Mouse (Mus musculus): Measurements from ENCODE around the gene St7.

Gene St7

DNA sequence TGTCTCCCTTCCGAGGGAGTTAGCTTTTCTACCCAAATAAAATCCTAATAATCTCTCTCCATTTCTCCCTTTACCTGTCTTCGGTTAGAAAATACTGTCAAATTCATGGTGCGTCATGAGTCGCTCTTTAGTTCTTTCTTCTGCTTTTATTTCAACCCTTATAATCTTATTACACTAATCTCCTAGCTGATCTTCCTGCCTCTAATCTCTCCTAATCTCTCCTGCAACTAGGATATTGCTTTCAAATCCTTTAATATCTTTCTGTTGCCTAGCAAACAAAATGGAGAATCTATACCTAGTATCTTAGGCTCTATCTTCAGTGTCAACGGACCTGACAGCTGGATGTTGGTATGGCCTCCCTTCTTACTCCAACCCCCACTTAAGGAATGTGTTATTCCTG, 29.0 kb downstream of the St7 start:
- no peak for DNase-seq

DNA sequence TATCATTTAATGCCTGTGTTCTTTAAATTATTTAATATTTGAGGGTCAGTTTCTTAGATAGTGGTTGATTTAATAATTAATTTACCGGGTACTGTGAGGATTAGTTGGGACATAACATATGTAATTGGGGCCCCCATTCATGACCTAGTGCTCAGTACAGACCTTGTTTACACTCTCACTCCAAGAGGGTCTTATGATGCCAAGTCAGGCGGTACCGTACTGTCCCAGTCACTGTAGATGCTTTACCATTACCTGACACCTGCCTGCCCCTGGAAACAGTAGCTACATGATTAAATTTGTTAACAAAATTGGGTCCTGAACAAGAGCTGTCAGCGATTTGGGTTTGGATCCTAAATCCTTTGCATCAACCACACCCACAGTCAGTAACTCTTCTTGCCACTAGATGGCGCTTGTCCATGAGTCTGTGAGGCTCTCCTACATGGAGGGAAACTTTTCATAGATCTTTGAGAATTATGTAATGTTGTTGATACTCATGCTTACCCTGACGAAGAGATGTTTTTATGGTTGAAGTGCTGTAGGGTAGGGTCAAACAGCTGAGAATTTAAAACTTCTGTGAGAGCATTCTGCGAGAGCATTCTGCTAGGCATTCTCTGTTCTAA, 33.2 kb downstream of the St7 start:
- peak; percentile 46 for DNase-seq

DNA sequence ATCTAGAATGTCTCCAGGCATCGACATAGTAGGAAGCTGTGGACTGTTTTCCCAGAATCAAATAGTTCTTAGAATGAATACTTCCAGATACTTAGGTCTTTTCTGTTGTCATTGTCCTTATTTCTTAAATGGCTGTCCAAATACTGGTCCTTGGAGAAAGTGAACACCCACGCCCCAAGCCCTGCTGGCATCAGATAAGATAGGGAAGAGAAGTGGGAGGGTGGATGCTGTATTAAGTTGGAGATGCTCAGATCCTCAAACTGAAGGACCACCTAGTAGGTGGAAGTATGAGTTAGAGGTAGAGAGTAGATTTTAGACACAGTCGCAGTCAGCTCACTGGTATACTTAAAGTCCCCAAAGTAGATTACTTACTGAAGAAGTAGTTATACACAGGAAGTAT, 34.5 kb downstream of the St7 start:
- no peak for DNase-seq

DNA sequence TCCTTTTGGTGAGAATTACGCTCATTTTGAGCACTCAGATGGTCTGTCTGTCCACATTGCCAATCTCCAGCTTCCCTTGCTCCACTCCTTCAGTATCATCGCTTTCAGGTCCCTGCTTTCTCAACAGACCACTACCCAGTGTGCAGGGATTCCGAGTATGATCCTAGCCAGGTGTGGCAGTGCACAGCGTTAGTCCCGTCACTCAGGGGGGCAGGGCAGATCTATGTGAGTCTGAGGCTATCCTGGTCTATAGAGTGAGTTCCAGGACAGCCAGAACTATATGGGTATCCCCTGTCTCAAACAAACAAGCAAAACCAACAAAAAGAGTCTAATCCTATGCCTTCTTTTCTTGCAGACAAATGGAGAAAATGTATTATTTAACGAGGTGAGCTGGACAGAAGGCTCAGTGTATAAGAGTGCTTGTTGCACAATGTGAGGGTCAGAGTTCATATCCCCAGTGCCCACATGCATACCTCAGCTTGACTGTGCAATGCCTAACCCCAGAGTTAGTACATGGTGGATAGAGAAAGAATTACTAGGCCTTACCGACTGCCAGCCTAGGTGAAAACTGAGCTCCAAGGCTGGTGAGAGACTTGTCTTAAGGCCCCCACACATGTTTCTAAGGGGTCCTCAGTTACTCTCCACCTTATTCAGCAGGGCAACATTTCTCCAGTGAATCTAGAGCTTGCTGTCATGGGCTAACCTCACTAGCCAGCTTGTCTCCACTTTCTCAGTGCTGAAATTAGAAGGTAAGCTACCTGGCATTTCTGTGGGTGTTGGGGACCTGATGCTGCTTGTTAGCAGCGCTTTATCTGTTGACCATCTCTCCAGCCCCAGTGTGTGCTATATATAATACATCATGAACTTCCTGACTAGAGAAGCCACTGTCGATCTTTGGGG, 35.4 kb downstream of the St7 start:
- no peak for DNase-seq

DNA sequence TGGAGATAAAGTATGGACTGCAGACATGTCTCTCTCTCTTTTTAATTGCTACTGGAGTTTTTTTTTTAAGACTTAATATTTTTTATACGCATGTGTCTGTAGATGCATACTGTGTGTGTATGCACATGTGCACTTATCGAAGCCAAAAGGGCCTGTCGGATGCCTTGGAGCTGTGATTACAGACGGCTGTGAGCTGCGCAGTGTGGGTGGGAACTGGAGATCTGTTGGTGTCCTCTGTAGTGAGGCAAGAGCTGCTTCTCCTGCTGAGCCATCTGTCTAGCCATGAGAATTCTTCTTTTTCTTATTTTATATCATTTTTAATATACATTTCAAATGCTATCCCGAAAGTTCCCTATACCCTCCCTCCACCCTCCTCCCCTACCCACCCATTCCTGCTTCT, 37.4 kb downstream of the St7 start:
- peak; percentile 28 for DNase-seq

DNA sequence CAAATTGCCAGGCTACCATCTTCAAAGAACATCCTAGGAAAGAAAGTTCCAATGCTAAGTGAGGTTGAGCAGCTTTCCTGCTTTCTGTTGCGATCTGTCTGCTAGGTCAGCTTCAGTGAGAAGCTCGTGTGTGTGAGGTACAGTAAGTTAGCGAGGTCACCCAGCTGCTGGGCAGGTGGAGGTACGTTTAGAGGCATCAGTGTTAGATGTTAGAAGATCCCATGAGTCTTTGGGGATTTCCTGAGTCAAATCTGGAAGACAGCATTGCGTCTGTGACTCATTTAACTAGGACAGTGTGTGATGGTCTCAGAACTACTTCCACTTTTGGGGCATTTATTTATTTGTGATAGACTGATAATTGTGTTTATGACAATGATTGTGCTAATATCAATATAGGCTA, 39.0 kb downstream of the St7 start:
- no peak for DNase-seq

DNA sequence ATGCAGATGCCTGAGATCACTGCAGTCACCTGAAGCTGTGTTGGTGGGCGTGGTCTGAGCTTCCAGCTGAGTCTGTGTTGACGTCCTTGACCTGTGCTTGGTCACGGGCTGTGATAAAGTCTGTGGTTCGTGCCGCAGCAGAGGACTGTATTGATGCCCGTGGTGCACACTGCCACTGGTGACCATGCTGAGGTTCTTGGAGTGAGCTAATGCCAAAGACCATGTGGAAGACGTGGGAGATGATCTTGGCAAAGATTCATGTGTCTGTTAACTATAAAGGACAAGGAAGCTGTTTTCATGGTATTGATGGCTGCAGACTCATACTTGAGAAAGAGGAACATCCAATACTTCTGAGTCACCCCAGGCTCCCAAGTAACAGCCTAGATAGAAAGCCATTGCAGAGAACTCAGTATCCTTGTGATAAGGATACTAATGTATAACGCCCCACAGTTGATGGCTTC, 41.2 kb downstream of the St7 start:
- DNase-seq, result no peak

DNA sequence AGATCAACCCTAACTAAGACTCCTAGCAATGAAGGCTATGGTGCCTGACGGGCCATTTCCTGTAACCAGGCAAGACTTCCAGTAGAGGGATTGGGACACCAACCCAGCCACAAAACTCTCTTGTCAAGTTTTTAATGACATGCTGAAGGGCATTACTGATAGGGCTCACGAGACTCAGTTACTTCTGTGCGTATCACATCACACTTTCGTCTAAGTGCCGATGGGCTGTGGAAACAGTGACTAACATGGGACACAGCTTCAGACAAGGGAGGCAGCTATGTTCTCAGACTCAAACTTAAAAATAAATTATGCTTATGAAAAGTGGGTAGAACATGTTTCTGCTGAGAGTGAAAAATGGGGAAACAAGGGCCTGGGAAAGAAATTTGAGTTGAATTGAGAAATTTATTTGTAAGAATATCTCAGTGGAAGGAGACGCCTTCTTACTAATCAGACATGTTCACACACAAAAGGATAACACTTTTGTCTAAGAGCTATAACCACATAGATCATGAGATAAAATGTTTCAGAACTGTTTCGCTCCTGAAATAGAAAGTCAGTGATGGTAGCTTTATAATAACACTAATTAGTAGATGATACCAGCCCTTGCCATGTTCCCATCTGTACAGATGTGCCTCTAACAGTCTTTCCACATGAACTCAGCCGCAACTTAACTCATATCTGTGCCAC, 44.7 kb downstream of the St7 start:
- no peak for DNase-seq

DNA sequence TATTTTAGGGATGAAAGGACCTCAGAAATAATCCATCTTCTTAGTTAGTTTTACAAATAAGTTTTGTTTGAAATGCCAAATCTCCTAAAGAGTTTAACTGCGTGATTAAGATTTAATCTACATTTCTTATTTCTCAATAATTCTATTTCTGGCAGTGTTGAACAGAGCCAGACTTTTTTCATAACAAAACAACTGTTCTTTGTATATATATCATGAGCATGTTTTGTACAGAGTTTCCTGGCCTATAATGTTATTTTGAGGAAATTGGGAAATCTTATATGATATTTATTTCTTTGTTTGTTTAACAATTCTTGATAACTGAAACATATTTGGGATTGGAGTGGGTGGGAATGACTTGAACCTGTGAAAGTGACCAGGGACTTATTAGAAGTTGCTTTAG, 47.4 kb downstream of the St7 start:
- no peak for DNase-seq

DNA sequence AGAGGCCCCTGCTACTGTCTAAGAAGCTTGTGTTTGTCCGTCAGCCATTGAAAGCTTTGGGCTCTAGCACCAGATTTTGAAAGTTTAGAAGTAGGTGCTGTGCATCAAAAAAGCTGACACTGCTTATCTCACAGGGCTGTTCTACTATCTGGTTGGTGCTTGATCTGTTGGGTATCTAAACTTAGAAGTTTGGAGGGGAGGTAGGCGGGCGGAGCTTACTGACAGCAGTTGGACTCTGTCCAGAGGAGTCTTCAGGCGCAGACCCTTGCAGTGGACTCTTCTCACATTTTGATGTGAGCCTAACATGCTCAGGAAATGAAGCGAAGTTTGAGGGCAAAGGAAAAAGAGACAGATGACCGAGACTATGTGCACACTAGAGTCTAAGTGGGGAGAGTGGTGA, 48.9 kb downstream of the St7 start:
- no peak for DNase-seq

DNA sequence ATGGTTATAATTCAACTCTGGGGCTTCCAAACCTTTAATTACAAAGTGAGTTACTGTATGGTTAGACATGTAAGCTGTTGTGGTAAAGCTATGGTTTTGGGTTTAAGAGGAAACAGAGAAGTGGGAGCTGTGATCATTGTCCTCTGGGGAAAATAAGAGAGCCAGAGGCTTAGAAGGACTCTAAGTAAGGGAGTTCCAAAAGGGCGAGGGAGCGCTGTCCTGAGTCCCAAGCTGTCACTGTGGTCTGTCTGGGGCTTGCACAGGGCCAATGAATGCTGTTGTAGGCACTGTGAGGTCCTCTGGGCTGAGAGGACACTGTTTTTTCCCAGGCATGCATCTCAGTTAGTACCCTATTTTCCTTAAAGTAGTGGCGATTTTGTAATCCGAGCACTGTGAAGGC, 49.5 kb downstream of the St7 start:
- DNase-seq, result no peak

DNA sequence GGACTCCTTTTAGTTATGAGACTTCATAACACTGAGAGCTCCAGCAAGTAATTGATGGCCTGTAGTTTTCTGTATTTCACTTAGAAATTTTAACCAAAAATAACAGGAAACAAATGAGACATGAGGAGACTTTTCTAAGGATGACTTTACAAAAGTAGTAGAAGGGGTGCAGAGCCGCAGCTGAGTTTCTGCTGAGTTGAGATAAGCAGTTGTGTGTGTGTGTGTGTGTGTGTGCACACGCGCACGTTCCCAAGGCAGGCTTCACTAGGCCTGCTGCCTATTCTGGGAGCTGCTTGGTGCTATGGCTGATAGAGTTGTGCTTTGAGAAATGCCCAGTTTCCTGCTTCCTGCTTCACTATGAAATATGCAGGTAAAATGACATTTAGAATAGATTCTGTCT, 50.6 kb downstream of the St7 start:
- no peak for DNase-seq

DNA sequence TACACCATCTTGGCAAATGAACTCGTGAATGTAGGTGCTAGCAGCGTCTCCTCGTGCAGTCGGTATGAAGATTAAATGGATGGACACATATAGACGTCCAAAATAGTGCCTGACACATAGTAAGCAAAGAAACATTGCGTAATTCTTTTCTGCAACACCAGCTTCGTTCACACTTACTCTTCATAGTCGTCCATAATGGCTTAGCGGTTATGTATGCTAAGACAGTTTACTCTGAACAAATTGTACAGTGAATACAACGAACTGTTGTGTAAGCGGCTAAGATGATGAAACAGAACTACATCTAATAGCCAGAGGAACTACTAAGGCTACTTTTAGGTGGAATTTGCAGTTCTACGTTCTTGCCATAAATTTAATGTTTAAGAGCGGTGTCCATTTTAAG, 55.0 kb downstream of the St7 start:
- DNase-seq, result no peak

DNA sequence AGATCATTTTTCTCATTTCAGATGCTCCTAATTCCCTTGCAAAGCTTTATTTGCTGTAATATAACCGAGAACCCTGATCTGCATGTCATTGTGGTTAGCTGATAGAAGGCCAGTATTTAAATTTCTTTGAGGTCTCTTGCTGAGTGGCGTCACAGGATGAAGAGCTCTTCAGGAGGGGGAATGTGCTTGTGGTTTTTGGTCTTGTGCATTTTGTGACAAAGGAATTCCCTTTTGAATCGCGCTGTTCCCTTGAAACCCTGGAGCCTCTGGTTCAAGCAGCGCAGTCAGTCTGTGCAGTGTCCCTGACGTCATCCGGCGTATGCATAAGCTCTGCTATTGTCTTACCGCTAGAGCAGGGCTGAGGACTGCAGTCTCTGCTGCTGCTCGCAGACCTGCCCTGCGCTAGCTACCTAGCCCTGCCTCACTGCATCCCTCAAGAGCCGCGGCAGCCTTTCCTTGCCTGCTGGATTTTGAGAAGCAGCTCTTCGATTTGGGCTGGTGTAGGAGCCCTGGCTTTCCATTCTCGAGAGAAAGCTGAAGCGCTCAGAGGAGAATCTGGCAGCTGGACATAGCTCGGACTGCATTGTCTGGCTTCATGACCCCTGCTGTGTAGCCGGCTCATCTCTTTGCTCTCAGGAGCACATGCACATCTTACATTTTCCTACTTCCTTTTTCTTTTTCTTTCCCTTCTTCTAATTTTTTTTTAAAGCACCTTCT, 56.3 kb downstream of the St7 start:
- DNase-seq, result peak; percentile 75

DNA sequence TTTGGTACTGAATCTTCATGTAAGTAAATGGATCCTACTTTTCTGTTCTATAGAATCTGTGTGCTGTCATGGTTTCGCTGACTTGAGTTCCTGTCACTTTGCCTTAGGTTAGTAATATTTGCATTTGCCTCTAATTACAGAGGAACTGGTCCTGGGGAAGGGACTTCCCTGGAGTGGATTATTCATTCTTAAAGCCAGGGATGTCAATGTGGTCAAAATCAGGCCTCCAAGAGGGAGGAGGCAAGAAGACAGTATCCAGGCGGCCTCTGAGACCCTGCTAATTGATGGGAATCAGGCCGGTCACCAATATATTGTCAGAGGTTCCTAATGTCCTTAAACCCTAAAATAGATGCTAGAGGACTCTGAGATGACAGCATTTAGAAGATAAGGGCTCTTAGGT, 56.9 kb downstream of the St7 start:
- no peak for DNase-seq

DNA sequence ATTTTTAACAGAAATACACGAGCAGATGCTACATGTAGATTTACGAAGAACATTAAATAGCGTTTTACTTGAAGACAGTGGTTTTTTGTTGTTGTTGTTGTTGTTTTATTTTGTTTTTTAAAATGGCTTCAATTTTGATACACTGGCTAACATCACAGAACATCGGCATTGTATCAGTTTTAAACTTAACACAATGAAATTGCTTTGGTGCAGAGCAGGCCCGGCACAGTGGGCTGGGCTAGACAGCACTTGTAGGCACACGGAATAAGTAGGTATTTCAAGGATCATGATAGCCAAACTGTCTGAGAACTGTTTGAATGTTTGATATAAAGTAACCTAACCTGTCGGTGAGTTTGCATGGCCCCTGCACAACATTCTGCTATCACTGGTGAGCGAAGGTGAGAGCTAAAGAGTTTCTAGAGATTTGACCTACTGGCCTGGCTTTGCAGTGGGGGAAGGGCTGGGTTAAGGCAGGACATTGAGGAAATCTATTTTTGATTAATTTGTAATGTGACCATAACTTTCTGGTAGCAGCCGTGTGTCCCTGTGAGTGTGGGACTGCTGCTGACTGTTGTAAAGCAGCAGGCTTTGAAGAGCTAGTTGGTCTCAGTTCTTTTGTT, 57.4 kb downstream of the St7 start:
- DNase-seq, result no peak

DNA sequence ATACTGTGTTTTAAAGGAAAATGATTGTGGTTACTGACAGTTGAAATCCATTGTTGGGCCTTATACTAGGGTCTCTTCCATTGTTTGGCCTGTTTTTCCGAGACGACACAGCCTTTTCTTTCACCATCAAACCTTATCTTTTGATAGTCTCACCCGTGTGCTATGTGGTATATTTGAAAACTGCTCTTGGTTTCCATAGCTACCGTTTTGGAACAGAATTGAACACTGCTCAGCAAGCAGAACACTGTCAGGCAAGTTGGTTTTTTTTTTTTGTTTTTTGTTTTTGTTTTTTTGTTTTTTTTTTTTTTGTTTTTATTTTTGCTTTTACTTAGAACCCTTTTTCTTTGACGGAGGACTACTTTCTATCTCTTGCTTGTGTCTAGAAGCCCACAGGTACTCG, 58.2 kb downstream of the St7 start:
- no peak for DNase-seq

DNA sequence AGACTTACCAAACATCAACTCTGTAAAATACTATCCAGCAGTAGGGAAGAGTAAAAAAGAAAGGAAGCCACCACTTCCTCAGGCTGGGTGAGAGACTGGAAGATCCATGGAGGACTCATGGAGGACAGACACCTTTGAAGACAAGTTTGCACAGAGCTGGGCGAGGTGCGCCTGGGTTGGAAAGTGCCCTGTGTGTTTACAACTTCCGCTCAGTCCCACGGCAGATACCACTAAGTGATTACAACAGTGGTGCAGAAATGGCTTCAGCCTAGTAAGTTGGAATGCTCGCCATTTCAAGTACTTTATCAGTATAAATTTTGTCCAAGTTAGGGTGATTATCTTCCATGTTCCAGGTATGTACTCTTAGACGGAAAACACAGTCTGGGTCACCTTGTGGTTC, 63.2 kb downstream of the St7 start:
- DNase-seq, result no peak

DNA sequence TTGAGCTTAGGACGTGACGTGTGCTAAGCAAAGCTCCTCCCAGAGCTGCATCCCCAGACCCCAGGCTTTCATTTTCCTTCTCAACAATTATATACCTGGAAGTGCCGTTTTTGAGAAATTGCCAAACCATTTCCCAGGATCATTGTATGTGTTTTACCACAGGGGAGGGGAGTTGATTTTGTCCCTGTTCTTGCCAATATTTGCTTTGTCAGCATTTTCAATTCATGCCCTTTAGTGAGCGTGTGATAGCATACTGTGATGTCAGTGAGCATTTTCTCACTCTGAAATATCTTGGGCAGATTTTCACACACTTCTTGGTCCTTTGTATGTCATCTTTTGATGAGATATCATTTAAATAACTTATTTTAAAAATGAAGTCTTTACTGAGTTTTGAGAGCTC, 65.8 kb downstream of the St7 start:
- DNase-seq, result no peak

DNA sequence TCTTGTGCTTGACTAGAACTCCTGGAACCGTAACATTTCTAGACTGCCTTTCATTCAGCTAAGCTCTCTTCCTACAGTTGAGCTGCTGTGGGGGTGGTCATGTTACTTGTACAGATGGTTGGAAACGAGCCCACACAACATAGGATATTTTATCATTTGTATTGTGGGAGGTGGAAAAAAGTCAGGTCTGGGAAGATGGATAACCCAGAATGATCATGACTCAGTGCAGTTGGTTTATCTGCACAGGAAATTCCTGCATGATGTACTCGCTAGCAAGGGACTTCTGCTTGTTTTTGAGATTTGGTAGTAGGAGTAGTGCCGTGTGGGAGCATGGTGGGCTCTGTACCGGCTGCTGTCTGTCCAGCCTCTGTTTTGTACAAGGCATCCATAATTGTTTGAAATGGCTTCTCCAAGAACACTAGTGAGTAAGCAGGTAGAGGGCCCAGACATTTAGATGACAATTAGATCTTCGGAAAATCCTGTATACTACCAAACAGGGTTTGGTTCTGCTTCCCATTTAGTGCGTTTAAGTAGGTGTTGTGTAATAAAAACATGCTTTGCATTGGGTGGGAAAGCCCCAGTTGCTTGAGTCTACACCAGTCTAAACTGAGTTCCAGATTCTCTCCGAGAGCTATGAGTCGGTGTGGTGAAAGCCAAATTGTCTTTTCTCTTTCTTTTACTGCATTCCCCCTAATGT, 71.4 kb downstream of the St7 start:
- no peak for DNase-seq

DNA sequence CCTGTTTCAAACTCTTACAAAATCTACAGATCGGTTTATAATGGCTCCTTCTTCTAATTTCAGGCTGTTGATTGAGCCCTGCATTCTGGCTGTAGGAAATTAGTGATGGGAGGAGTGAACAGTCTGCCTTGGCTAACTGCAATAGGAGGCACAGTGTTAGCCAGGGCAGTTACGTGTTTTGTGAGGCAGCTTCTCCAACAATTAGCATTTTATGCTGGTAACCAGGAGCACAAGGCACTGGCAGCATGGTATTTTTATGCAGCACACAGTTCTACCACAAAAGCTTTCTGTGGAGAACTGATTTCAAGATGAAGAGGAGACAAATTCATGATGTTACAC, 71.9 kb downstream of the St7 start:
- DNase-seq, result no peak

DNA sequence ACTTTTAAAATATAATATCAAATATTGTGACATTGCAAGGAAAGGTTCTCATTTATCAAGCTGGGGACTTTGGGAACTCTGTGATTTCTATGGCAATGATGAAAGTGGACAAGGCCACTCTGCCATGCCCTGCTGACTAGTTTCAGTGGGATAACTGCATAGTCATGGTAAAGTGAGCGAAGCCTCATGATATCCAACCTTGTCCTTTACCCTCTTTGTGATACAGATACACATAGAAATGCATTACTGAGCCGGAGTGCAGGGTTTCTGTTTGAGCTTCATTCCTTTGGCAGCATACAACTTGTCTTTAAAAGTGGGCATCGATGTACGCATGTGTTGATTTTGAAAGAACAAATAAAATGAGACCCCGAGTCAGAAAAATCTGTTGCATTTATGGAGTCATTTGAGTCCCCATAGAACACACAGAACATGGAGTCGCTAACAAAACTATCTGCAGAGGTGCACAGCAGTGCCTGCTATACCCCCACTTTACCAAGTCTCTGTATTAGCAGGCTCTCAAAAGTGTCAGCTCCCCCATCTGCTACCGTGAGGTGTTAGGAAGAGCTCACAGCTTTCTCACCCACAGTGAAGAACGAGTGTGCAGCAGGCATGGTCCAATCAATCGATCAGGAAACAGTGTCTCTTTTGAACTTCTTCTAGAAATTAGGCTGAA, 77.4 kb downstream of the St7 start:
- DNase-seq, result no peak

Data from right cerebral cortex, postnatal 14 days (tissue).